Mouse (Mus musculus): ENCODE data around the gene Cyb561a3.
"Not testable (repeated sequence)": the region's sequence is repeated elsewhere in the genome, so short reads cannot be mapped to it uniquely, and the experiment has no call there.

The Cyb561a3 gene

GRCm38 (mm10) chr19:10576690-10577561, at the start of gene Cyb561a3, which contains the start of gene Tmem138:
Cyb561a3 (plus strand) TSS chr19:10577172.
Tmem138 (minus strand) TSS chr19:10577362.
- peak; percentile 88 for DNase-seq

- no peak for DNase-seq
Observed at GRCm38 (mm10) chr19:10530082-10530481, 46.9 kb upstream of the Cyb561a3 start.

GRCm38 (mm10) chr19:10539454-10539853, 37.5 kb upstream of the Cyb561a3 start:
- no peak for DNase-seq

GRCm38 (mm10) chr19:10555624-10556510, 21.1 kb upstream of the Cyb561a3 start, which contains the start of gene Tmem216:
Tmem216 (minus strand) TSS chr19:10556238.
- DNase-seq, result peak; percentile 78

- no peak for DNase-seq
Observed at GRCm38 (mm10) chr19:10557001-10557400, 20.0 kb upstream of the Cyb561a3 start.

GRCm38 (mm10) chr19:10557430-10557829, 19.5 kb upstream of the Cyb561a3 start:
- no peak for DNase-seq

GRCm38 (mm10) chr19:10557837-10558375, 19.1 kb upstream of the Cyb561a3 start:
- DNase-seq, result not testable (repeated sequence)

- no peak for DNase-seq
Observed at GRCm38 (mm10) chr19:10560108-10560507, 16.9 kb upstream of the Cyb561a3 start.

- DNase-seq, result no peak
Observed at GRCm38 (mm10) chr19:10561558-10562314, 15.2 kb upstream of the Cyb561a3 start.

- no peak for DNase-seq
Observed at GRCm38 (mm10) chr19:10562351-10562750, 14.6 kb upstream of the Cyb561a3 start.

- DNase-seq, result no peak
Observed at GRCm38 (mm10) chr19:10564278-10564677, 12.7 kb upstream of the Cyb561a3 start.

- DNase-seq, result no peak
Observed at GRCm38 (mm10) chr19:10565217-10565616, 11.8 kb upstream of the Cyb561a3 start.

- DNase-seq, result no peak
Observed at GRCm38 (mm10) chr19:10569627-10570026, 7.3 kb upstream of the Cyb561a3 start.

- no peak for DNase-seq
Observed at GRCm38 (mm10) chr19:10580102-10580501, 3.1 kb downstream of the Cyb561a3 start.

- DNase-seq, result no peak
Observed at GRCm38 (mm10) chr19:10580761-10581160, 3.8 kb downstream of the Cyb561a3 start.

- no peak for DNase-seq
Observed at GRCm38 (mm10) chr19:10581984-10582383, 5.0 kb downstream of the Cyb561a3 start.

- DNase-seq, result no peak
Observed at GRCm38 (mm10) chr19:10583550-10584146, 6.7 kb downstream of the Cyb561a3 start.

- no peak for DNase-seq
Observed at GRCm38 (mm10) chr19:10585112-10585511, 8.1 kb downstream of the Cyb561a3 start.

- DNase-seq, result no peak
Observed at GRCm38 (mm10) chr19:10587231-10587630, 10.3 kb downstream of the Cyb561a3 start.

- DNase-seq, result no peak
Observed at GRCm38 (mm10) chr19:10589127-10589857, 12.3 kb downstream of the Cyb561a3 start.

- no peak for DNase-seq
Observed at GRCm38 (mm10) chr19:10590301-10590700, 13.3 kb downstream of the Cyb561a3 start.

Measured in cerebellum, adult 11 months (tissue).